Mouse (Mus musculus): ENCODE results near the gene Slc12a5. TPM values are rescaled to one million over a fixed set of nuclear protein-coding genes. Genes with fewer than 3 reads are reported as not detected.
A peak's percentile ranks its signal among the peaks of the same experiment; 100 is the strongest.

Gene Slc12a5
- polyA plus RNA-seq, 1 experiment from 2014 or later = 0.53 TPM

GRCm38 (mm10) chr2:164988777-164989176, 28.2 kb downstream of the Slc12a5 start:
- Histone ChIP-seq H3K4me2 (ENCODE audit: low read depth, low read length) (no peak overlapping the region), H3K9ac (ENCODE audit: low read length) (no peak overlapping the region), H3K9me3 (ENCODE audit: control insufficient read depth, low read length) (no peaks in the 10 kb centered on the region), H3K4me3 (ENCODE audit: low read length) (no peak overlapping the region), H3K27ac (ENCODE audit: low read length) (no peak overlapping the region), H3K36me3 (ENCODE audit: control insufficient read depth, insufficient read depth, low read length) (no peaks in the 10 kb centered on the region), H3K4me1 (replicated peaks; ENCODE audit: control insufficient read depth, insufficient read depth, low read length) (no peaks in the 10 kb centered on the region), H3K27me3 (ENCODE audit: control insufficient read depth, insufficient read depth, low read depth, low read length) (no peaks in the 10 kb centered on the region)
- ATAC-seq (ENCODE audit: low read depth) = peak; percentile 44; the same call in 1 of the 2 replicates
- 42% methylated on average over 13 of the region's 13 CpGs for WGBS

DNA sequence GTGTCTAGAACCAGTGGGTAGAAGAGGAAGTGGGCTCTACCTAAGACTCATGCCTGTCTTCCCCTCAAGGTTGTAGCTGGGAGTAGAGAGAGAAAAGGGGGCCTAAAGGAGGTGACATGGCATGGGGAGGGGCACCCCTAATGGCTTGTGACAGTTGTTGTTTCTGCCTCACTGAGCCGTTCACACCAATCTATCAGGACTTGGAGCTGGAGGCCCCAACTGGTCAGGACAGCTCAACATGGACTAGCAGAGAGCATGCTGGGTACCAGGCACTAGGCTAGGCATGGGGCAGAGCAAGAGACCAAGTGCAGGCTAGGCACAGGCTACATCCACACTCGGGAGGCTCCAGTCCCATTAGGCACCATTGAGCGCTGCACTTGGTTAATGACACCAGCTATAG, 30.5 kb downstream of the Slc12a5 start:
- no peak for ATAC-seq (ENCODE audit: low read depth)
- H3K4me3 ChIP-seq (ENCODE audit: low read length) = no peak overlapping the region
- no peaks in the 10 kb centered on the region for H3K9me3 ChIP-seq (ENCODE audit: control insufficient read depth, low read length)
- no peak overlapping the region for H3K27ac ChIP-seq (ENCODE audit: low read length)
- no peak overlapping the region for H3K9ac ChIP-seq (ENCODE audit: low read length)
- H3K4me1 ChIP-seq (replicated peaks; ENCODE audit: control insufficient read depth, insufficient read depth, low read length) = no peaks in the 10 kb centered on the region
- H3K27me3 ChIP-seq (ENCODE audit: control insufficient read depth, insufficient read depth, low read depth, low read length) = peaks cover 4% of the 10 kb centered on the region; the same call in 1 of the 2 replicates
- no peaks in the 10 kb centered on the region for H3K36me3 ChIP-seq (ENCODE audit: control insufficient read depth, insufficient read depth, low read length)
- H3K4me2 ChIP-seq (ENCODE audit: low read depth, low read length) = no peak overlapping the region
- WGBS = 60% methylated on average over 3 of the region's 3 CpGs

GRCm38 (mm10) chr2:164991808-164992207, 31.2 kb downstream of the Slc12a5 start:
- Histone ChIP-seq H3K4me2 (ENCODE audit: low read depth, low read length) (no peak overlapping the region), H3K9ac (ENCODE audit: low read length) (no peak overlapping the region), H3K27me3 (ENCODE audit: control insufficient read depth, insufficient read depth, low read depth, low read length) (peaks cover 4% of the 10 kb centered on the region; the same call in 1 of the 2 replicates), H3K36me3 (ENCODE audit: control insufficient read depth, insufficient read depth, low read length) (no peaks in the 10 kb centered on the region), H3K4me1 (replicated peaks; ENCODE audit: control insufficient read depth, insufficient read depth, low read length) (no peaks in the 10 kb centered on the region; the same call in 1 of the 2 replicates), H3K9me3 (ENCODE audit: control insufficient read depth, low read length) (no peaks in the 10 kb centered on the region), H3K4me3 (ENCODE audit: low read length) (no peak overlapping the region), H3K27ac (ENCODE audit: low read length) (no peak overlapping the region)
- 0 out of 2 replicates have a peak, but pooled peaks have one; percentile 26 for ATAC-seq (ENCODE audit: low read depth)
- WGBS = 13% methylated on average over 10 of the region's 10 CpGs

- H3K4me1 ChIP-seq (replicated peaks; ENCODE audit: control insufficient read depth, insufficient read depth, low read length) = peaks cover 17% of the 10 kb centered on the region
- H3K4me2 ChIP-seq (ENCODE audit: low read depth, low read length) = no peak overlapping the region
- no peak for ATAC-seq (ENCODE audit: low read depth)
- 84% methylated on average over 11 of the region's 11 CpGs for WGBS
- no peaks in the 10 kb centered on the region for H3K36me3 ChIP-seq (ENCODE audit: control insufficient read depth, insufficient read depth, low read length)
- H3K27me3 ChIP-seq (ENCODE audit: control insufficient read depth, insufficient read depth, low read depth, low read length) = peaks cover 11% of the 10 kb centered on the region
- H3K4me3 ChIP-seq (ENCODE audit: low read length) = no peak overlapping the region
- H3K27ac ChIP-seq (ENCODE audit: low read length) = no peak overlapping the region
- no peaks in the 10 kb centered on the region for H3K9me3 ChIP-seq (ENCODE audit: control insufficient read depth, low read length)
- no peak overlapping the region for H3K9ac ChIP-seq (ENCODE audit: low read length)
Measured at GRCm38 (mm10) chr2:164994156-164994555, 33.6 kb downstream of the Slc12a5 start.

DNA sequence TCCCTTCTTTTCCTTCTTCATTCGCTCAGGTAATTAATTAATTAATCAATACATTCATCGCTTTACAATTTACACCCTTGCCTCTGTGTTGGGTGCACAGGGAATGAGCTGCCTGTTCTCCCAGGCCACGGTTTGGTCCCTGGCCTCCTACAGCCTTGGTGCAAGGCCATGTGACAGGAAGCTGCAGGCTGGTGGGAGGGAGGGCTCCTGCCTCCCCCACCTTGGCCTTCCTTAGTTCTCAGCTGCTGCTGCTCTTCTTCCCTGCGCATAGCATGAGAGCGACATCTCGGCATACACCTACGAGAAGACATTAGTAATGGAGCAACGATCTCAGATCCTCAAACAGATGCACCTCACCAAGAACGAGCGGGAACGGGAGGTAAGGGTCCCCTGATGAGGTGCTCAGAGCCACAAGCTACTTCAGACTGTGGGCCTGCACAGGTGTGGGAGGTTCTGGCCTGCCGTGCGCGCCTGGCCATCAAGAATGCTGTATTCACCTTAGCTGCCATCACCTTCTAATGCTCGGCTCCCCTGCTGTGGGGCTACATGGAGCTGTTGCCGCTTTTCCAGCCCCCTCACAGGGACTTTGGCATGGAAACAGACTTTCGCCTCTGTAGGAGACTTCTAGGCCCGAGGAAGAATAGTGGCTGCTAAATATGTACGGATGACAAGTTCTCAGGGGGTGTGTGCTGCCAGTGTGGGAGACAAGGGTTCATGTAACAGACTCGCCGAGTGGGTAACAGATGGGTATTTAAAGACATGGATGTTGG, 34.2 kb downstream of the Slc12a5 start:
- 47% methylated on average over 21 of the region's 21 CpGs for WGBS
- Histone ChIP-seq H3K9ac (ENCODE audit: low read length) (no peak overlapping the region), H3K27ac (ENCODE audit: low read length) (no peak overlapping the region), H3K9me3 (ENCODE audit: control insufficient read depth, low read length) (no peaks in the 10 kb centered on the region), H3K36me3 (ENCODE audit: control insufficient read depth, insufficient read depth, low read length) (0 out of 2 replicates have a peak, but pooled peaks cover 1% of the 10 kb centered on the region), H3K4me2 (ENCODE audit: low read depth, low read length) (no peak overlapping the region), H3K27me3 (ENCODE audit: control insufficient read depth, insufficient read depth, low read depth, low read length) (peaks cover 11% of the 10 kb centered on the region), H3K4me3 (ENCODE audit: low read length) (no peak overlapping the region), H3K4me1 (replicated peaks; ENCODE audit: control insufficient read depth, insufficient read depth, low read length) (peaks cover 17% of the 10 kb centered on the region)
- no peak for ATAC-seq (ENCODE audit: low read depth)

DNA sequence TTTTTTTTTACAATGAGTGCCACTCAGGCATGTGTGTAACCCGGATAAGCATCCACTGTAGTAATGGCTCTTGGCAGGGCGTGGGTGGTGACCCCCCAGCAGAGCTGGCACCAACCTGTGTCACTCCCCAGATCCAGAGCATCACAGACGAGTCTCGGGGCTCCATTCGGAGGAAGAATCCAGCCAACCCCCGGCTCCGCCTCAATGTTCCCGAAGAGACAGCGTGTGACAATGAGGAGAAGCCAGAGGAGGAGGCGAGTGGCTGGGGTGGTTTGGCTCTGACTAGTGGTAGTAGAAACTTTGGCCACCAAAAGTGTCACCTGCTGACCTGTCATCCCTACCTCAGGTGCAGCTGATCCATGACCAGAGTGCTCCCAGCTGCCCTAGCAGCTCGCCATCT, 35.4 kb downstream of the Slc12a5 start:
- Histone ChIP-seq H3K27ac (ENCODE audit: low read length) (no peak overlapping the region), H3K9ac (ENCODE audit: low read length) (no peak overlapping the region), H3K4me2 (ENCODE audit: low read depth, low read length) (no peak overlapping the region), H3K4me3 (ENCODE audit: low read length) (no peak overlapping the region), H3K27me3 (ENCODE audit: control insufficient read depth, insufficient read depth, low read depth, low read length) (peaks cover 11% of the 10 kb centered on the region), H3K36me3 (ENCODE audit: control insufficient read depth, insufficient read depth, low read length) (peaks cover 3% of the 10 kb centered on the region; the same call in 1 of the 2 replicates), H3K4me1 (replicated peaks; ENCODE audit: control insufficient read depth, insufficient read depth, low read length) (peaks cover 17% of the 10 kb centered on the region), H3K9me3 (ENCODE audit: control insufficient read depth, low read length) (no peaks in the 10 kb centered on the region)
- ATAC-seq (ENCODE audit: low read depth) = no peak
- WGBS = 72% methylated on average over 11 of the region's 11 CpGs

DNA sequence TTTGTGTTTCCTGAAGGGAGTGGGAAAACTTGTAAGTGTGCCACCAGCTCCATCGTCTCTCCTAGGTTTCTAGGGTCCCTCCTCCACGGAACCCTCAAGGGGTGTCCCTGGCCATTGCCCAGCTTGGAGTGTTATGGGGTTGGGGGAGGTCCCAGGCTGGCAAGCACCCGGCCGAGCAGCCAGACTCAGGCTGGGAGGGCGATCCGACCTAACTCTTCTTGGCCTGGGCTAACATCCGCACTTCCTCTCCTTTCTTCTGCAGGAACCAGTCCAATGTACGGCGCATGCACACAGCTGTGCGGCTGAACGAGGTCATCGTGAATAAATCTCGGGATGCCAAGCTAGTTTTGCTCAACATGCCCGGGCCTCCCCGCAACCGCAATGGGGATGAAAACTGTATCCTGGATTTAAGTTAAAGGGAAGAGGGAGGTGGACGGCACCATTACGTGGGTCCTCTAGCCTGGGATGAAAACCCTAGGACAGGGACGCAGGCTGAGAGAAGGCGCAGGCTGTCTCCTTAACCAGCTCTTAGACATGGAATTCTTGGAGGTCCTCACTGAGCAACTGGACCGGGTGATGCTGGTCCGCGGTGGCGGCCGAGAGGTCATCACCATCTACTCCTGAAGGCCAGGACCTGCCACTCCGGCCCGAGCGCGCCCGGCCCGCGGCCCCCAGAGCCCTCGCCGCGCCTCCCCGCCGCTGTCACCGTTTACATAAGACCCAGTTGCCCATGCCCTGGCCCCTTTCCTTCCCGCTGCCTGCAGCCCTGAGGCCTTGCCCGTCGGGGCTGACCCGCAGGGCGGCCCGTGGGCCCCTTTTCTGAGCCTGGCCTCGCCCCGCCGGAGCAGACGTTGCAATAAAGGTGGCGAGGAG, 36.5 kb downstream of the Slc12a5 start:
- 12% methylated on average over 44 of the region's 49 CpGs for WGBS
- peaks cover 11% of the 10 kb centered on the region for H3K27me3 ChIP-seq (ENCODE audit: control insufficient read depth, insufficient read depth, low read depth, low read length)

DNA sequence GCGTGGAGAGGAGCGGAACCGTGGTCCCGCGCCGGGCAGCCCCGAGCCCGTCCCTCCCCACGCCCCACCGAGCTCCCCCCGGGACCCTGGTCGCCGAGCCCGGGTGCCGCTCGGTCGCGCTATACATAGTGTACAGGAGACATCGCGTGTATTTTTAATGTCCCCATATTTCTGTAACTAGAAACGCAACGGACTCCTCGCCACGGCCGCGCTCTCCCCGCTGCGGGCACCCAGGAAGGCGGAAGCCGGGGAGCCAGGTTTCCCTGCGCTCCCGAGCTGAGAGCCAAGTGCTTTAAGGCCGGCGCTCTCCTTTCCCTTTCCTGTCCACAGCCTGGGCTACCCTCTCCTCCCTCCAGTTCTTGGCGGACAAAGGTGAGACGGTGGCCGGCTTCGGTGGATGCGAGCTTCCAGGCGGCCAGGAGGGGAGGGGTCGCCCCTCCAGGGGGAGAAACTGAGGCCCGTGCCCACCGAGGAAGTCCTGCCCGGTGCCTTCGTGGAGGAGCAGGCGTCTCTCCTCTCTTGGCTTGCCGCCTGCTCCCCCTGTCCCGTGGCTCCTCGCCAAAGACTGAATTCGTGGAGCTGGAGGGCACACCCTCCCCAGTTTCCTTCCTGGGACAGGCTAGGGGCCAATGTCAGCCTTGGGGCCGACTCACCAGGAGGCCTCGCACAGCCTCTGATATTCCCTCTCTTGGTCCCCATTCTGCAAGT, 37.3 kb downstream of the Slc12a5 start:
- under 1% methylated on average over 39 of the region's 52 CpGs for WGBS
- H3K9me3 ChIP-seq (ENCODE audit: control insufficient read depth, low read length) = no peaks in the 10 kb centered on the region
- peak overlapping the region; percentile 57 for H3K9ac ChIP-seq (ENCODE audit: low read length)
- H3K4me3 ChIP-seq (ENCODE audit: low read length) = peak overlapping the region; percentile 42
- H3K4me1 ChIP-seq (replicated peaks; ENCODE audit: control insufficient read depth, insufficient read depth, low read length) = peaks cover 17% of the 10 kb centered on the region
- peaks cover 18% of the 10 kb centered on the region for H3K36me3 ChIP-seq (ENCODE audit: control insufficient read depth, insufficient read depth, low read length)
- peak overlapping the region; percentile 66 for H3K4me2 ChIP-seq (ENCODE audit: low read depth, low read length)
- H3K27ac ChIP-seq (ENCODE audit: low read length) = no peak overlapping the region
- peak; percentile 51; the same call in 1 of the 2 replicates for ATAC-seq (ENCODE audit: low read depth)
- peaks cover 11% of the 10 kb centered on the region for H3K27me3 ChIP-seq (ENCODE audit: control insufficient read depth, insufficient read depth, low read depth, low read length)

More for the DNA sequence above, 36.5 kb downstream of the Slc12a5 start:
- ATAC-seq (ENCODE audit: low read depth) = no peak
- Histone ChIP-seq H3K4me1 (replicated peaks; ENCODE audit: control insufficient read depth, insufficient read depth, low read length) (peaks cover 17% of the 10 kb centered on the region), H3K36me3 (ENCODE audit: control insufficient read depth, insufficient read depth, low read length) (peaks cover 10% of the 10 kb centered on the region), H3K27ac (ENCODE audit: low read length) (no peak overlapping the region), H3K9me3 (ENCODE audit: control insufficient read depth, low read length) (no peaks in the 10 kb centered on the region), H3K4me2 (ENCODE audit: low read depth, low read length) (peak overlapping the region; percentile 66), H3K9ac (ENCODE audit: low read length) (peak overlapping the region; percentile 57), H3K4me3 (ENCODE audit: low read length) (peak overlapping the region; percentile 42)
